Mouse (Mus musculus): Measurements from ENCODE around the gene Lemd2. TPM values are rescaled to one million over a fixed set of nuclear protein-coding genes. Genes with fewer than 3 reads are reported as not detected.

Lemd2 gene
- total RNA-seq, 1 experiment from 2014 or later = 35.3 TPM

GRCm38 (mm10) chr17:27175196-27175874 lies 28.9 kb downstream of the Lemd2 start:
- no peak for ATAC-seq (replicated peaks in 1 of 2; ENCODE audit: insufficient read depth in 1 of 2, low FRiP score in 2 of 2, low TSS enrichment in 1 of 2, low read depth in 1 of 2, poor library complexity in 2 of 2, severe bottlenecking in 2 of 2)

- peak; percentile 64 to 77; a peak in 3 of 4 replicates for ATAC-seq (replicated peaks in 1 of 2; ENCODE audit: insufficient read depth in 1 of 2, low FRiP score in 2 of 2, low TSS enrichment in 1 of 2, low read depth in 1 of 2, poor library complexity in 2 of 2, severe bottlenecking in 2 of 2)
Observed at GRCm38 (mm10) chr17:27173715-27174114, 30.6 kb downstream of the Lemd2 start.

- no peak for ATAC-seq (replicated peaks in 1 of 2; ENCODE audit: insufficient read depth in 1 of 2, low FRiP score in 2 of 2, low TSS enrichment in 1 of 2, low read depth in 1 of 2, poor library complexity in 2 of 2, severe bottlenecking in 2 of 2)
Observed at GRCm38 (mm10) chr17:27172459-27172858, 31.8 kb downstream of the Lemd2 start.

GRCm38 (mm10) chr17:27171121-27171520 lies 33.1 kb downstream of the Lemd2 start:
- no peak for ATAC-seq (replicated peaks in 1 of 2; ENCODE audit: insufficient read depth in 1 of 2, low FRiP score in 2 of 2, low TSS enrichment in 1 of 2, low read depth in 1 of 2, poor library complexity in 2 of 2, severe bottlenecking in 2 of 2)

- no peak for ATAC-seq (replicated peaks in 1 of 2; ENCODE audit: insufficient read depth in 1 of 2, low FRiP score in 2 of 2, low TSS enrichment in 1 of 2, low read depth in 1 of 2, poor library complexity in 2 of 2, severe bottlenecking in 2 of 2)
Observed at GRCm38 (mm10) chr17:27169952-27170695, 34.1 kb downstream of the Lemd2 start.

GRCm38 (mm10) chr17:27168569-27168968 lies 35.7 kb downstream of the Lemd2 start:
- no peak for ATAC-seq (replicated peaks in 1 of 2; ENCODE audit: insufficient read depth in 1 of 2, low FRiP score in 2 of 2, low TSS enrichment in 1 of 2, low read depth in 1 of 2, poor library complexity in 2 of 2, severe bottlenecking in 2 of 2)

GRCm38 (mm10) chr17:27167545-27167944 lies 36.7 kb downstream of the Lemd2 start, which contains the start of gene Ip6k3:
Ip6k3 (minus strand) TSS chr17:27167795.
- ATAC-seq (replicated peaks in 1 of 2; ENCODE audit: insufficient read depth in 1 of 2, low FRiP score in 2 of 2, low TSS enrichment in 1 of 2, low read depth in 1 of 2, poor library complexity in 2 of 2, severe bottlenecking in 2 of 2) = no peak

GRCm38 (mm10) chr17:27166901-27167300 lies 37.4 kb downstream of the Lemd2 start:
- no peak for ATAC-seq (replicated peaks in 1 of 2; ENCODE audit: insufficient read depth in 1 of 2, low FRiP score in 2 of 2, low TSS enrichment in 1 of 2, low read depth in 1 of 2, poor library complexity in 2 of 2, severe bottlenecking in 2 of 2)

- 0 out of 4 replicates have a peak, but pooled peaks of 1 of the 2 experiments have one; percentile 17 for ATAC-seq (replicated peaks in 1 of 2; ENCODE audit: insufficient read depth in 1 of 2, low FRiP score in 2 of 2, low TSS enrichment in 1 of 2, low read depth in 1 of 2, poor library complexity in 2 of 2, severe bottlenecking in 2 of 2)
Observed at GRCm38 (mm10) chr17:27165054-27165773, 39.1 kb downstream of the Lemd2 start.

- ATAC-seq (replicated peaks in 1 of 2; ENCODE audit: insufficient read depth in 1 of 2, low FRiP score in 2 of 2, low TSS enrichment in 1 of 2, low read depth in 1 of 2, poor library complexity in 2 of 2, severe bottlenecking in 2 of 2) = no peak
Observed at GRCm38 (mm10) chr17:27160905-27161304, 43.4 kb downstream of the Lemd2 start.

GRCm38 (mm10) chr17:27159169-27159568 lies 45.1 kb downstream of the Lemd2 start:
- ATAC-seq (replicated peaks in 1 of 2; ENCODE audit: insufficient read depth in 1 of 2, low FRiP score in 2 of 2, low TSS enrichment in 1 of 2, low read depth in 1 of 2, poor library complexity in 2 of 2, severe bottlenecking in 2 of 2) = no peak

- ATAC-seq (replicated peaks in 1 of 2; ENCODE audit: insufficient read depth in 1 of 2, low FRiP score in 2 of 2, low TSS enrichment in 1 of 2, low read depth in 1 of 2, poor library complexity in 2 of 2, severe bottlenecking in 2 of 2) = no peak
Observed at GRCm38 (mm10) chr17:27158439-27158838, 45.8 kb downstream of the Lemd2 start.

GRCm38 (mm10) chr17:27155752-27156151 lies 48.5 kb downstream of the Lemd2 start:
- ATAC-seq (replicated peaks in 1 of 2; ENCODE audit: insufficient read depth in 1 of 2, low FRiP score in 2 of 2, low TSS enrichment in 1 of 2, low read depth in 1 of 2, poor library complexity in 2 of 2, severe bottlenecking in 2 of 2) = no peak

- ATAC-seq (replicated peaks in 1 of 2; ENCODE audit: insufficient read depth in 1 of 2, low FRiP score in 2 of 2, low TSS enrichment in 1 of 2, low read depth in 1 of 2, poor library complexity in 2 of 2, severe bottlenecking in 2 of 2) = no peak
Observed at GRCm38 (mm10) chr17:27154881-27155280, 49.4 kb downstream of the Lemd2 start.

- no peak for ATAC-seq (replicated peaks in 1 of 2; ENCODE audit: insufficient read depth in 1 of 2, low FRiP score in 2 of 2, low TSS enrichment in 1 of 2, low read depth in 1 of 2, poor library complexity in 2 of 2, severe bottlenecking in 2 of 2)
Observed at GRCm38 (mm10) chr17:27154256-27154655, 50.0 kb downstream of the Lemd2 start.

GRCm38 (mm10) chr17:27153773-27154193 lies 50.5 kb downstream of the Lemd2 start:
- no peak for ATAC-seq (replicated peaks in 1 of 2; ENCODE audit: insufficient read depth in 1 of 2, low FRiP score in 2 of 2, low TSS enrichment in 1 of 2, low read depth in 1 of 2, poor library complexity in 2 of 2, severe bottlenecking in 2 of 2)

- peak; percentile 38 to 44; a peak in 2 of 4 replicates for ATAC-seq (replicated peaks in 1 of 2; ENCODE audit: insufficient read depth in 1 of 2, low FRiP score in 2 of 2, low TSS enrichment in 1 of 2, low read depth in 1 of 2, poor library complexity in 2 of 2, severe bottlenecking in 2 of 2)
Observed at GRCm38 (mm10) chr17:27152976-27153723, 51.1 kb downstream of the Lemd2 start.
